Mouse (Mus musculus): ENCODE measurements around the gene Nfatc3. TPM values are rescaled to one million over a fixed set of nuclear protein-coding genes. Genes with fewer than 3 reads are reported as not detected.
A peak's percentile ranks its signal among the peaks of the same experiment; 100 is the strongest.

Nfatc3 gene
- polyA plus RNA-seq, 1 experiment = 12.6 TPM

- Histone ChIP-seq H3K27me3 (ENCODE audit: control insufficient read depth, insufficient read depth, insufficient read length) (no peaks in the 10 kb centered on the region), H3ac (ENCODE audit: control insufficient read depth, insufficient read length, low read depth) (no peak overlapping the region), H3K36me3 (ENCODE audit: control insufficient read depth, insufficient read depth) (no peaks in the 10 kb centered on the region), H3K79me3 (ENCODE audit: low read depth) (no peaks in the 10 kb centered on the region), H3K79me2 (ENCODE audit: control insufficient read depth, insufficient read depth) (peaks cover under 1% of the 10 kb centered on the region), H3K4me3 (ENCODE audit: insufficient read depth, poor library complexity, severe bottlenecking) (no peak overlapping the region)
- no peak for TF ChIP-seq MAX (IDR thresholded peaks at IDR 0.05)
- TF ChIP-seq CTCF (IDR thresholded peaks at IDR 0.05; ENCODE audit: control insufficient read depth, insufficient read depth, insufficient read length) = no peak
- TF ChIP-seq FOSL1 (IDR thresholded peaks at IDR 0.05; ENCODE audit: insufficient read depth, low read length, poor library complexity, severe bottlenecking) = no peak
- TF ChIP-seq MYOG (IDR thresholded peaks at IDR 0.05; ENCODE audit: control insufficient read depth, extremely low read depth, insufficient read length) = no peak
- no peak for TF ChIP-seq USF1 (IDR thresholded peaks at IDR 0.05; ENCODE audit: low read depth)
- TF ChIP-seq MYOD1 (IDR thresholded peaks at IDR 0.05; ENCODE audit: control insufficient read depth, insufficient read length, low read depth) = no peak
- no peak for TF ChIP-seq CEBPB (IDR thresholded peaks at IDR 0.05; ENCODE audit: low read depth)
Measured at GRCm38 (mm10) chr8:106145331-106145730, 86.7 kb downstream of the Nfatc3 start.

GRCm38 (mm10) chr8:106146014-106146413 is 87.4 kb downstream of the Nfatc3 start:
- H3K27me3 ChIP-seq (ENCODE audit: control insufficient read depth, insufficient read depth, insufficient read length) = no peaks in the 10 kb centered on the region
- TF ChIP-seq FOSL1 (IDR thresholded peaks at IDR 0.05; ENCODE audit: insufficient read depth, low read length, poor library complexity, severe bottlenecking) = no peak
- TF ChIP-seq CEBPB (IDR thresholded peaks at IDR 0.05; ENCODE audit: low read depth) = no peak
- TF ChIP-seq MYOD1 (IDR thresholded peaks at IDR 0.05; ENCODE audit: control insufficient read depth, insufficient read length, low read depth) = no peak
- no peak for TF ChIP-seq MYOG (IDR thresholded peaks at IDR 0.05; ENCODE audit: control insufficient read depth, extremely low read depth, insufficient read length)

GRCm38 (mm10) chr8:106147868-106148565 is 89.4 kb downstream of the Nfatc3 start:
- Histone ChIP-seq H3K27me3 (ENCODE audit: control insufficient read depth, insufficient read depth, insufficient read length) (no peaks in the 10 kb centered on the region), H3K79me2 (ENCODE audit: control insufficient read depth, insufficient read depth) (peaks cover 21% of the 10 kb centered on the region), H3K36me3 (ENCODE audit: control insufficient read depth, insufficient read depth) (no peaks in the 10 kb centered on the region), H3K79me3 (ENCODE audit: low read depth) (peaks cover 4% of the 10 kb centered on the region), H3ac (ENCODE audit: control insufficient read depth, insufficient read length, low read depth) (no peak overlapping the region), H3K4me3 (ENCODE audit: insufficient read depth, poor library complexity, severe bottlenecking) (no peak overlapping the region)
- TF ChIP-seq FOSL1 (IDR thresholded peaks at IDR 0.05; ENCODE audit: insufficient read depth, low read length, poor library complexity, severe bottlenecking) (no peak), MYOD1 (IDR thresholded peaks at IDR 0.05; ENCODE audit: control insufficient read depth, insufficient read length, low read depth) (no peak), MAX (IDR thresholded peaks at IDR 0.05) (no peak), CEBPB (IDR thresholded peaks at IDR 0.05; ENCODE audit: low read depth) (no peak), USF1 (IDR thresholded peaks at IDR 0.05; ENCODE audit: low read depth) (no peak), CTCF (IDR thresholded peaks at IDR 0.05; ENCODE audit: control insufficient read depth, insufficient read depth, insufficient read length) (no peak), MYOG (IDR thresholded peaks at IDR 0.05; ENCODE audit: control insufficient read depth, extremely low read depth, insufficient read length) (no peak)

More at GRCm38 (mm10) chr8:106146014-106146413, 87.4 kb downstream of the Nfatc3 start:
- Histone ChIP-seq H3K36me3 (ENCODE audit: control insufficient read depth, insufficient read depth) (no peaks in the 10 kb centered on the region), H3K79me2 (ENCODE audit: control insufficient read depth, insufficient read depth) (peaks cover 8% of the 10 kb centered on the region), H3K4me3 (ENCODE audit: insufficient read depth, poor library complexity, severe bottlenecking) (no peak overlapping the region), H3K79me3 (ENCODE audit: low read depth) (peaks cover 3% of the 10 kb centered on the region), H3ac (ENCODE audit: control insufficient read depth, insufficient read length, low read depth) (no peak overlapping the region)

GRCm38 (mm10) chr8:106149025-106149424 is 90.4 kb downstream of the Nfatc3 start:
- Histone ChIP-seq H3K79me3 (ENCODE audit: low read depth) (peaks cover 4% of the 10 kb centered on the region), H3K79me2 (ENCODE audit: control insufficient read depth, insufficient read depth) (peaks cover 21% of the 10 kb centered on the region), H3K4me3 (ENCODE audit: insufficient read depth, poor library complexity, severe bottlenecking) (no peak overlapping the region), H3ac (ENCODE audit: control insufficient read depth, insufficient read length, low read depth) (no peak overlapping the region), H3K27me3 (ENCODE audit: control insufficient read depth, insufficient read depth, insufficient read length) (no peaks in the 10 kb centered on the region), H3K36me3 (ENCODE audit: control insufficient read depth, insufficient read depth) (no peaks in the 10 kb centered on the region)
- TF ChIP-seq USF1 (IDR thresholded peaks at IDR 0.05; ENCODE audit: low read depth) = no peak
- no peak for TF ChIP-seq CTCF (IDR thresholded peaks at IDR 0.05; ENCODE audit: control insufficient read depth, insufficient read depth, insufficient read length)
- no peak for TF ChIP-seq MYOG (IDR thresholded peaks at IDR 0.05; ENCODE audit: control insufficient read depth, extremely low read depth, insufficient read length)
- TF ChIP-seq MYOD1 (IDR thresholded peaks at IDR 0.05; ENCODE audit: control insufficient read depth, insufficient read length, low read depth) = no peak
- TF ChIP-seq MAX (IDR thresholded peaks at IDR 0.05) = no peak

GRCm38 (mm10) chr8:106149801-106150652 is 91.4 kb downstream of the Nfatc3 start, which contains the start of gene Pla2g15:
Gene Pla2g15 (plus strand): TSS chr8:106150399.
- Histone ChIP-seq H3K27me3 (ENCODE audit: control insufficient read depth, insufficient read depth, insufficient read length) (no peaks in the 10 kb centered on the region), H3K79me2 (ENCODE audit: control insufficient read depth, insufficient read depth) (peaks cover 21% of the 10 kb centered on the region), H3K36me3 (ENCODE audit: control insufficient read depth, insufficient read depth) (no peaks in the 10 kb centered on the region), H3K4me3 (ENCODE audit: insufficient read depth, poor library complexity, severe bottlenecking) (peak within 1 kb of the TSS; percentile 73), H3K79me3 (ENCODE audit: low read depth) (peaks cover 4% of the 10 kb centered on the region), H3ac (ENCODE audit: control insufficient read depth, insufficient read length, low read depth) (peak within 1 kb of the TSS; percentile 77)
- TF ChIP-seq MYOD1 (IDR thresholded peaks at IDR 0.05; ENCODE audit: control insufficient read depth, insufficient read length, low read depth) (peak; percentile 72), CTCF (IDR thresholded peaks at IDR 0.05; ENCODE audit: control insufficient read depth, insufficient read depth, insufficient read length) (no peak)

Measured in C2C12 (cell line).